Mouse (Mus musculus): ENCODE data around the gene Akap13. TPM values are rescaled to one million over a fixed set of nuclear protein-coding genes. Genes with fewer than 3 reads are reported as not detected.

The Akap13 gene
- polyA plus RNA-seq, 1 experiment, result 51.8 TPM

DNA sequence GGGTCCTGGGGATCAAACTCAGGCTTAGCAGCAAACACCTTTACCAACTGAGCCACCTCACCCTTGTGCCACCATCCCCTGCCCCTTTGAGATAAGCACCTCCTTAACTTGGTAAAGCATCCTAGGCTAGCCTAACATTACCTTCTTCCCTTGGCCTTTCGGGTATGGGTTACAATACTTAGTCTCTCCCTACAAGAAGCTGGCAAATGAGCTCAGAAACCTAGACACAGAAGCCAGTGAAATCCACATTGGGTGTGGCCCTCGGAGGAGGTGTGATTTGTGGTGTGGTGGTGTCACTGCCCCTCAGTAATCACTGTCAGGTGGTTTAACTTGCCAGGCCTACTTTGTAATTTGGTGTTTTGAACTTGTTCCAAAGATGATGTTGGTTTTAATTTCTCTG lies 189.3 kb downstream of the Akap13 start:
- peak overlapping the region; percentile 99 for H3K27ac ChIP-seq (ENCODE audit: insufficient read depth, low read length)
- peaks cover 26% of the 10 kb centered on the region for H3K4me1 ChIP-seq (ENCODE audit: control insufficient read depth, insufficient read depth, low read length)

DNA sequence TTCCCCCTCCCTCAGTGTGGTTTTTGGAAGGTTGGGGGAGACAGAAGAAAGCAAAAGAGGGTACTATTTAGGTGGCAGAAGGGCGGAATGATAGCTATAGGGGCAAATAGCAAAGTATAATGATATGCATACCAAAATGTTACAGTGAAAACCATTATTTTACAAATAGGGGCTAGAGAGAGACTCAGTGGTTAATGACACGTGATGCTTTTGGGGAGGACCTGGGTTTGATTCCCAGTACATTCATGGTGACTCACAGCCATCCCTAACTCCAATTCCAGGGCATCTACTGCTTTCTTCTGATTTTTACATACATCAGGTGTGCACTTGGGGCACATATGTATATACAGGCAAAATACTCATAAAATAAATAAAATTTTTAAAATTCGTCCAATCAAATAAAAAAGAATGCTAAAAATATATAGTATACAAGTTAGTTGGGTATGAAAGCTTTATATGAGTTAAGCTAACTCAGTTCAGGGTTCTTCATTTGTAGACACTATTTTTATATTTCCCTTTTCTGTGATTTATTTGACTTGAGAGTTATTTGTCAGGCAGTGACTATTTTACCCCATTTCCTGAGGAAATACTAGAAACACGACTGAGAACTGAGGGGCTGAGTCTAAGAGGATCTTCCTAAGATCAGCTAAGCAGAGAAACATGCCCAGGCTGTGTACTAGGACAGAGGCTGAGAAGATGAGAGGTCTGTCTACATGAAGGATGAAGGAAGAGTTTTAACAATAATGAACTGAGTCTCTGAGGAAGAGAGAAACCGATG lies 190.0 kb downstream of the Akap13 start:
- Histone ChIP-seq H3K4me1 (ENCODE audit: control insufficient read depth, insufficient read depth, low read length) (peaks cover 32% of the 10 kb centered on the region), H3K4me3 (ENCODE audit: insufficient read depth, low read length) (peak overlapping the region; percentile 89), H3K27ac (ENCODE audit: insufficient read depth, low read length) (peak overlapping the region; percentile 99)
- TF ChIP-seq CTCF (IDR thresholded peaks at IDR 0.05; ENCODE audit: borderline replicate concordance, insufficient read depth, low read length) (no peak), POLR2A (IDR thresholded peaks at IDR 0.05; ENCODE audit: low read depth, low read length) (no peak)

More for the DNA sequence above, 189.3 kb downstream of the Akap13 start:
- H3K4me3 ChIP-seq (ENCODE audit: insufficient read depth, low read length), result peak overlapping the region; percentile 89
- TF ChIP-seq CTCF (IDR thresholded peaks at IDR 0.05; ENCODE audit: borderline replicate concordance, insufficient read depth, low read length), result no peak
- TF ChIP-seq POLR2A (IDR thresholded peaks at IDR 0.05; ENCODE audit: low read depth, low read length), result 0 out of 2 replicates have a peak, but pooled peaks have one; percentile 33

DNA sequence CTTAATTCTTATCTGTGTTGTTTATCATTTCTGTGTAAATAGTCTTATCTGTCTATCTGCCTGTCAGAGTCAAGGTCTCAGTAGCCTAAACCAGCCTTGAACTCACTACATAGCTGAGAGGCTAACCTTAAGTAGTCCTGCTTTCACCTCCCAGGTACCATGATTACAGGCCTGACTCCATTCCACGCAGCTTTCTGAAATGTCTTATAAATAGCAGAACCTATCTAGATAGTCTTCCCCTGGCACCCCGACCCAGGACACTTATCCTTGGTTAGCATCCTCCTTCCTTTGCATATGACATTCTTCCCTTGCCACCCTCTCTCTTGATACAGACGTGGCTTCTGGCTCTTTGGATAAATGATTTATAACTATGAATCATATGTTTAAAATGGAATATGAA lies 192.7 kb downstream of the Akap13 start:
- Histone ChIP-seq H3K4me1 (ENCODE audit: control insufficient read depth, insufficient read depth, low read length) (peaks cover 26% of the 10 kb centered on the region), H3K27ac (ENCODE audit: insufficient read depth, low read length) (peak overlapping the region; percentile 82; the same call in 1 of the 2 replicates), H3K4me3 (ENCODE audit: insufficient read depth, low read length) (no peak overlapping the region)
- no peak for TF ChIP-seq POLR2A (IDR thresholded peaks at IDR 0.05; ENCODE audit: low read depth, low read length)
- no peak for TF ChIP-seq CTCF (IDR thresholded peaks at IDR 0.05; ENCODE audit: borderline replicate concordance, insufficient read depth, low read length)

DNA sequence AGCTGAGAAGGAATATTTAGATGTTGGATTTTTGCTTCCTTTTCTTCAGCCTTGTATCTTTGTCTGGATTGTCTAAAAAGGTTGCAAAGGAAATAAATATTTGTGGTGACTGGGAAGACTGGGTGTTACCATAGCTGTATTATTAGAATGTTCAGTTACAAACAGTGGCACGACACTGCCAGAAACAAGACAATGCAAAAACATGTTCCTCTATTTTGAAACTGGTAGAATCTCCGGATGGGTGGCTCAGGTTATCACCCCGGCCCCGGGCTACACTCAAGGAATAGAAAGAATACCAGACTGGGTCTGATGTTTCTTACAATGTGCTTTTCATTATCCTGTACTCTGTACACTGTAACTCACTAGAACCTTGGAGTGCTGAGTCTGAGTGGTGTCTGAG lies 193.6 kb downstream of the Akap13 start:
- Histone ChIP-seq H3K27ac (ENCODE audit: insufficient read depth, low read length) (peak overlapping the region; percentile 51; the same call in 1 of the 2 replicates), H3K4me3 (ENCODE audit: insufficient read depth, low read length) (no peak overlapping the region), H3K4me1 (ENCODE audit: control insufficient read depth, insufficient read depth, low read length) (peaks cover 26% of the 10 kb centered on the region)
- TF ChIP-seq CTCF (IDR thresholded peaks at IDR 0.05; ENCODE audit: borderline replicate concordance, insufficient read depth, low read length) (no peak), POLR2A (IDR thresholded peaks at IDR 0.05; ENCODE audit: low read depth, low read length) (no peak)

DNA sequence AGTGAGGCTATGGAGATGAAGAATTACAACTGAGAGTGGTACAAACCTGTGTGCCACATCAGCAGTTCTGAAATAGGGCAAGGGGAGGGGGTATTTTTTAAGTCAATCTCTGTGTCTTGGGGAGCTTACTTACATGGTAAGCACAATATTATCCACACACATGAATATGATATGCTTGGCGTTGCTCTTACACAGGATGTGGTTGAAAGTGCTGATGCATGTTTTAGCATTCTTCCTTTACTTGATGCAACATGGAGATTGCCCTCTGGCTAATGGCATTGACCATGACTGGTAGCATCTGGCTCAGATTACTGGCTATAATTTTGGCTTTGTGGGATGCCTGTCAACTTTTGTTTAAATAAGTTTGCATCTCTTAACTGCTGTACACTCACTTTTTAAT lies 194.6 kb downstream of the Akap13 start:
- Histone ChIP-seq H3K27ac (ENCODE audit: insufficient read depth, low read length) (peak overlapping the region; percentile 89), H3K4me1 (ENCODE audit: control insufficient read depth, insufficient read depth, low read length) (peaks cover 26% of the 10 kb centered on the region), H3K4me3 (ENCODE audit: insufficient read depth, low read length) (no peak overlapping the region)
- no peak for TF ChIP-seq POLR2A (IDR thresholded peaks at IDR 0.05; ENCODE audit: low read depth, low read length)
- no peak for TF ChIP-seq CTCF (IDR thresholded peaks at IDR 0.05; ENCODE audit: borderline replicate concordance, insufficient read depth, low read length)

DNA sequence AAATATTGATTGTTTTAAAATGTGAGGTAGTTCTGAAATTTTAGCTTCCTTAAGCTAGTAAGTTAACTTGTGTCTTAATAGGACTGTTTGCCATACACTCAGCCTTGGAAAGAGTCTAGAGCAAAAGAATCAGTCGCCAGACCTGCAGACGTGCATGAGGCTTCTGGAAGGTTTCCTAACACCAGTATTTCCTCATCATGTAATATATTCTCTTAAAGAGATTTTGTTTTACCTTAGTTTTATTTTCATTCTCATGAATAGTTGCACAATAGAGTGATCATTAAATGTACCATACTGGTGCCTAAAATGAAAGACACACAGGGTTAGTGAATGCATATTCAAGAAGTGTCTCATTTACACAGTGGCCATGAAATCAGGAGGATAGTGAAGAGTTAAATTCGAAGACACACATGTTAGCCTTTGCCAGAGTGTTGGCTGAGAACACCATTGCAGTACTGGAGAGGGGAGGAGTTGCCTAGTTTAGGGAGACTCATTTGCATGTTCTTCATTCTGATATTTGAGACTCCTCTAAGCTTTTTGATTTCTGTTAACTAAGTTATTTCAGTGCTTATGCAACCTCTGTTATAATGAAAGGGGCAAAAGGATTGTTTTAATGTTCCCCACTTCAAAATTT lies 198.5 kb downstream of the Akap13 start:
- no peak for TF ChIP-seq CTCF (IDR thresholded peaks at IDR 0.05; ENCODE audit: borderline replicate concordance, insufficient read depth, low read length)
- no peak for TF ChIP-seq POLR2A (IDR thresholded peaks at IDR 0.05; ENCODE audit: low read depth, low read length)
- H3K4me1 ChIP-seq (ENCODE audit: control insufficient read depth, insufficient read depth, low read length), result peaks cover 13% of the 10 kb centered on the region; the same call in 1 of the 2 replicates
- no peak overlapping the region for H3K4me3 ChIP-seq (ENCODE audit: insufficient read depth, low read length)
- H3K27ac ChIP-seq (ENCODE audit: insufficient read depth, low read length), result no peak overlapping the region

DNA sequence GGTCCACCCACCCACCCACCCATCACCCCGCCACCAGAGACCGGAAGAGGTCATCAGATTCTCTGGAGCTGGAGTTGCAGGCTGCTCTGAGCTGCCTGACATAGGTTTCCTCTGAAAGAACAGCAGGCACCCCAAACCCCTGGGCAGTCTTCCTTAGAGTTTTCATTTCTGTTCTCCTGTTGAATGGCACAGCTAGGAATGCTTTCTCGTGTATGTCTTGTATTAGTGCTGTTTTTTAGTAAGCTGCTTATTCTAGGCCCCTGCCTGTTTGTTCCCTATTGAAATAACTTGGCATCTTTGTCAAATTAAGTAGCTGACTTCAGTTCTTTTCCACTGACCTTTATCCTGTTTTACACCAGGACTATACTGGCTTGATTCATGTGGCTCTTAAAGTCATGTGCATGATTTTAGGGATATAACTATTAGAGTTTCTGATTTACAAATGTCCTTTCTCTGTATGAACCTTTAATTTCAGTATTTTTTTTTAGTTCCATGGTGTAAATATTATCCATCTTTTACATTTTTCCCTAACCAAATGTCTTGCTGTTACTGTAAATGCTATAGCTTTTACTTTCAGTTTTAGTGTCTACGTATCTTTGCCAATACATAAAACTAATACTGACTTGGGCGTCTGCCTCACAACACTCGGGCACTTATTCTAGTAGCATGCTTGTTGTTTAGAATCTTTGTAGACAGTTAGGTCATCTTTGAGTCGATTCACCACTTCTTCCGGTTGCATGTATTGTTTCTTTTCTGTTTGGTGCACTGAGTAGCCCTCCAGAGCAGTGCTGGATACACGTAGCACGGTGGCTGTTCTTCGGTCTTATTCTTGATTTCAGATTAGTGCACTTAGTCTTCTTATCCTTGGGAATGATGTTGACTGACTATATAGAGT lies 200.1 kb downstream of the Akap13 start:
- H3K4me3 ChIP-seq (ENCODE audit: insufficient read depth, low read length), result no peak overlapping the region
- TF ChIP-seq POLR2A (IDR thresholded peaks at IDR 0.05; ENCODE audit: low read depth, low read length), result no peak
- no peak for TF ChIP-seq CTCF (IDR thresholded peaks at IDR 0.05; ENCODE audit: borderline replicate concordance, insufficient read depth, low read length)
- H3K4me1 ChIP-seq (ENCODE audit: control insufficient read depth, insufficient read depth, low read length), result peaks cover 6% of the 10 kb centered on the region; the same call in 1 of the 2 replicates
- peak overlapping the region; percentile 57 for H3K27ac ChIP-seq (ENCODE audit: insufficient read depth, low read length)

DNA sequence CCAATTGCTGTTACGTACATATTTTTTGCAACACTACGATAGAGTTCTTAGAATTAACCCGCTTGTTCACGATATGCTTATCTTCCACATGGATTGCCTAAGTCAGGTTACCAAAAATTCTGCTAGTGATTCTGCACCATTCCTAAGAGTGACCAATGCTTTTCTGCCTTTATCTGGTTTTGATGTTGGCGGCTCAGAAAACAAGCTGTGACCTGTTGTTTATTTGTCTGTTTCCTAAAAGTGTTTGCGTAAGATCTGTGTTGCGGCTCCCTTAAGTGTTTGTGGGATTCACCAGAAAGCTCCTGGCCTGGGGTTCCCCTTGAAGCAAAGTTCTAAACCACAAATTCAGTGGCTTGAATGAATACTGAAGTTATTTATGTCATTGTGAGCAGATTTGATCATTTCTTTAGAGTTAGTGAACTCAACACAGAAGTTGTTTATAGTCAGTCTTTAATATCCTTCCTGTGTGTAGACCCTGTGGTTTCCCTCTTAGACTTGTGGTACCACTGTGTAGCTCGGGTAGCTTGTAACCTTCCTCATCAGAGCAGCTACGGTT lies 201.0 kb downstream of the Akap13 start:
- Histone ChIP-seq H3K4me1 (ENCODE audit: control insufficient read depth, insufficient read depth, low read length) (peaks cover 3% of the 10 kb centered on the region; the same call in 1 of the 2 replicates), H3K27ac (ENCODE audit: insufficient read depth, low read length) (peak overlapping the region; percentile 52), H3K4me3 (ENCODE audit: insufficient read depth, low read length) (no peak overlapping the region)
- no peak for TF ChIP-seq POLR2A (IDR thresholded peaks at IDR 0.05; ENCODE audit: low read depth, low read length)
- no peak for TF ChIP-seq CTCF (IDR thresholded peaks at IDR 0.05; ENCODE audit: borderline replicate concordance, insufficient read depth, low read length)

DNA sequence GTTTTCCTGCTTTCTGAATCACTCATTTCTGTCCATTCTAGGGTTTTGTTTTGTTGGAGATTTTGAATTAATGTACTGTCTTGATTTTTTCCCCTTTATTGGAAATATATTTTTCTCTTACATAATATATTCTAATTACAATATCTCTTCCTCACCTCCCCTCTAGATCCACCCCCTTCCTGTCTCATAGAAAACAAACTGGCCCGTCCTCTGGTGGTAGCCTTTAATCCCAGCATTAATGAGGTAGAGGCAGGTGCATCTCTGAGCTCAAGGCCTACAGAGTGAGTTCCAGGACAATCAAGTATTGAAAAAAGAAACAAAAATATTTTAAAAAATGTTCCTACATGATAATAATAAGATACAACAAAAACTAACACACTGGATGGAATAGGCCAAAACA lies 201.6 kb downstream of the Akap13 start:
- TF ChIP-seq CTCF (IDR thresholded peaks at IDR 0.05; ENCODE audit: borderline replicate concordance, insufficient read depth, low read length) (no peak), POLR2A (IDR thresholded peaks at IDR 0.05; ENCODE audit: low read depth, low read length) (no peak)
- no peak overlapping the region for H3K27ac ChIP-seq (ENCODE audit: insufficient read depth, low read length)
- peaks cover 3% of the 10 kb centered on the region; the same call in 1 of the 2 replicates for H3K4me1 ChIP-seq (ENCODE audit: control insufficient read depth, insufficient read depth, low read length)
- no peak overlapping the region for H3K4me3 ChIP-seq (ENCODE audit: insufficient read depth, low read length)
